Mouse (Mus musculus): ENCODE results near the gene Traf4.

Traf4 gene

GRCm38 (mm10) chr11:78182961-78183844 is 17.8 kb upstream of the Traf4 start, which contains the start of gene Rpl23a:
Gene Rpl23a, minus strand, starts transcription at chr11:78183584.
- DNase-seq (ENCODE audit: low spot score in 2 of 2) = peak; percentile 79 to 87

GRCm38 (mm10) chr11:78182450-78182849 is 17.1 kb upstream of the Traf4 start:
- DNase-seq (ENCODE audit: low spot score in 2 of 2) = no peak

GRCm38 (mm10) chr11:78181830-78182357 is 16.5 kb upstream of the Traf4 start:
- no peak for DNase-seq (ENCODE audit: low spot score in 2 of 2)

GRCm38 (mm10) chr11:78180081-78180761 is 14.8 kb upstream of the Traf4 start:
- DNase-seq (ENCODE audit: low spot score in 2 of 2) = no peak

- DNase-seq (ENCODE audit: low spot score in 2 of 2) = no peak
Measured at GRCm38 (mm10) chr11:78179438-78179999, 14.1 kb upstream of the Traf4 start.

GRCm38 (mm10) chr11:78178859-78179437 is 13.6 kb upstream of the Traf4 start:
- peak in 1 of 2 experiments; percentile 46 for DNase-seq (ENCODE audit: low spot score in 2 of 2)

GRCm38 (mm10) chr11:78177903-78178858 is 12.8 kb upstream of the Traf4 start:
- peak; percentile 89 to 91 for DNase-seq (ENCODE audit: low spot score in 2 of 2)

- DNase-seq (ENCODE audit: low spot score in 2 of 2) = peak in 1 of 2 experiments; percentile 60
Measured at GRCm38 (mm10) chr11:78177437-78177836, 12.0 kb upstream of the Traf4 start.

- peak in 1 of 2 experiments; percentile 41 for DNase-seq (ENCODE audit: low spot score in 2 of 2)
Measured at GRCm38 (mm10) chr11:78176905-78177331, 11.5 kb upstream of the Traf4 start.

GRCm38 (mm10) chr11:78176402-78176862 is 11.0 kb upstream of the Traf4 start, which contains the start of the genes Nek8 and Tlcd1:
Gene Nek8, minus strand, starts transcription at chr11:78176675.
Gene Tlcd1, plus strand, starts transcription at chr11:78176711.
- DNase-seq (ENCODE audit: low spot score in 2 of 2) = peak; percentile 92 to 95

- no peak for DNase-seq (ENCODE audit: low spot score in 2 of 2)
Measured at GRCm38 (mm10) chr11:78175771-78176401, 10.5 kb upstream of the Traf4 start.

GRCm38 (mm10) chr11:78174506-78174905 is 9.1 kb upstream of the Traf4 start:
- DNase-seq (ENCODE audit: low spot score in 2 of 2) = no peak

GRCm38 (mm10) chr11:78172748-78173383 is 7.5 kb upstream of the Traf4 start:
- DNase-seq (ENCODE audit: low spot score in 2 of 2) = no peak

- DNase-seq (ENCODE audit: low spot score in 2 of 2) = no peak
Measured at GRCm38 (mm10) chr11:78172034-78172747, 6.8 kb upstream of the Traf4 start.

- DNase-seq (ENCODE audit: low spot score in 2 of 2) = no peak
Measured at GRCm38 (mm10) chr11:78171328-78171727, 5.9 kb upstream of the Traf4 start.

- no peak for DNase-seq (ENCODE audit: low spot score in 2 of 2)
Measured at GRCm38 (mm10) chr11:78170306-78170705, 4.9 kb upstream of the Traf4 start.

- DNase-seq (ENCODE audit: low spot score in 2 of 2) = peak; percentile 78 to 81
Measured at GRCm38 (mm10) chr11:78168541-78169468, 3.4 kb upstream of the Traf4 start.
